Mouse (Mus musculus): Measurements from ENCODE around the gene Lmln.
"Not testable (repeated sequence)": the region's sequence is repeated elsewhere in the genome, so short reads cannot be mapped to it uniquely, and the experiment has no call there.

Gene Lmln

GRCm38 (mm10) chr16:33058656-33059055 is 3.7 kb upstream of the Lmln start:
- DNase-seq = not testable (repeated sequence)

- DNase-seq = no peak
These were observed 2.9 kb upstream of the Lmln start for GRCm38 (mm10) chr16:33059471-33059870.

- no peak for DNase-seq
These were observed 1.4 kb upstream of the Lmln start for GRCm38 (mm10) chr16:33060926-33061325.

GRCm38 (mm10) chr16:33061400-33061799 is 921 bp upstream of the Lmln start:
- DNase-seq = no peak

- DNase-seq = no peak
These were observed 386 bp downstream of the Lmln start for GRCm38 (mm10) chr16:33062682-33063131.

- DNase-seq = no peak
These were observed 946 bp downstream of the Lmln start for GRCm38 (mm10) chr16:33063267-33063666.

- DNase-seq = no peak
These were observed 2.3 kb downstream of the Lmln start for GRCm38 (mm10) chr16:33064636-33065035.

GRCm38 (mm10) chr16:33070928-33071327 is 8.6 kb downstream of the Lmln start:
- no peak for DNase-seq

- DNase-seq = peak; percentile 72 to 76
These were observed 10.7 kb downstream of the Lmln start for GRCm38 (mm10) chr16:33072871-33073557.

- no peak for DNase-seq
These were observed 12.6 kb downstream of the Lmln start for GRCm38 (mm10) chr16:33074967-33075366.

GRCm38 (mm10) chr16:33076078-33076477 is 13.8 kb downstream of the Lmln start:
- DNase-seq = no peak

GRCm38 (mm10) chr16:33077069-33077627 is 14.8 kb downstream of the Lmln start:
- no peak for DNase-seq

- DNase-seq = no peak
These were observed 17.7 kb downstream of the Lmln start for GRCm38 (mm10) chr16:33080063-33080462.

- no peak for DNase-seq
These were observed 20.6 kb downstream of the Lmln start for GRCm38 (mm10) chr16:33082951-33083350.

GRCm38 (mm10) chr16:33083996-33084395 is 21.7 kb downstream of the Lmln start:
- DNase-seq = no peak

GRCm38 (mm10) chr16:33085666-33086065 is 23.3 kb downstream of the Lmln start:
- no peak for DNase-seq

GRCm38 (mm10) chr16:33113726-33114125 is 51.4 kb downstream of the Lmln start:
- DNase-seq = no peak

- no peak for DNase-seq
These were observed 61.1 kb downstream of the Lmln start for GRCm38 (mm10) chr16:33123373-33123772.

- no peak for DNase-seq
These were observed 61.9 kb downstream of the Lmln start for GRCm38 (mm10) chr16:33123938-33124820.

GRCm38 (mm10) chr16:33127052-33127451 is 64.7 kb downstream of the Lmln start:
- DNase-seq = no peak

GRCm38 (mm10) chr16:33130731-33131130 is 68.4 kb downstream of the Lmln start:
- no peak for DNase-seq

- DNase-seq = no peak
These were observed 70.9 kb downstream of the Lmln start for GRCm38 (mm10) chr16:33133186-33133585.

- DNase-seq = no peak
These were observed 72.8 kb downstream of the Lmln start for GRCm38 (mm10) chr16:33135167-33135566.

- not testable (repeated sequence) for DNase-seq
These were observed 76.7 kb downstream of the Lmln start for GRCm38 (mm10) chr16:33139061-33139460.
